Mouse (Mus musculus) embryonic fibroblast, embryonic 13.5 days (primary cell): ENCODE data around the gene Papss1.

ENCODE experiments used
- CTCF ChIP-seq: IDR thresholded peaks from 2 replicates; pipeline ENCODE4 v1.5.1; 2011; ENCODE audit warnings: mild to moderate bottlenecking, control low read depth, low read length, moderate library complexity, borderline replicate concordance; ENCODE audit not compliant: insufficient read depth
- POLR2A ChIP-seq: IDR thresholded peaks from 2 replicates; pipeline ENCODE4 v1.6.1; 2011; ENCODE audit warnings: low read depth, mild to moderate bottlenecking, control low read depth, low read length, moderate library complexity

- no peak for TF ChIP-seq POLR2A
- no peak for TF ChIP-seq CTCF
Measured at GRCm38 (mm10) chr3:131541244-131541942, 23.2 kb upstream of the Papss1 start.
